Mouse (Mus musculus): ENCODE measurements around the gene Dock1.

DNA sequence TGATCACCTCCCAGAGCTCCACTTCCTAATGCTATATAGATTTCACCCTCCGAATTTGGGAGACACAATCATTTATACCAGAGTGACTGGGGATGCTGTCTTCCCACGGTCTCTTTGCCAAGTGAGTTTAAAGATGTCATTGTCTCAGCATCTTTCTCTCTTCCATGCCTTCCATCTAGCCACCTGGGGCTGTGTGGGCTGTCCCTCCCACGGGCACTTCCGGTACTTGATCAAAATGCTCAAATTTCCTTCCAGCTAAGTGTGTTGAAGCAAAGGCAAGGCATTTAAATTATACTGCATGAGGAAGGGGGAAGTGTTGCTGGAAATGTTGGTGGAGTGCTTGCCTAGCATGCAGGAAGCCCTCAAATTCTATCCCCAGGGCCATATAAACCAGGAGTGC lies 388.6 kb downstream of the Dock1 start:
- TF ChIP-seq POLR2A (IDR thresholded peaks at IDR 0.05; ENCODE audit: insufficient read depth, low read depth, low read length): no peak
- TF ChIP-seq CTCF (IDR thresholded peaks at IDR 0.05; ENCODE audit: insufficient read depth, low read depth, low read length): no peak
